Mouse (Mus musculus) retina, embryonic 14.5 days (tissue): ENCODE data around the gene Runx1.

Experiments used
- DNase-seq: peaks from one replicate; pipeline ENCODE4 v3.0.0-alpha.2; 2015; ENCODE audit warnings: low spot score

Gene Runx1

DNA sequence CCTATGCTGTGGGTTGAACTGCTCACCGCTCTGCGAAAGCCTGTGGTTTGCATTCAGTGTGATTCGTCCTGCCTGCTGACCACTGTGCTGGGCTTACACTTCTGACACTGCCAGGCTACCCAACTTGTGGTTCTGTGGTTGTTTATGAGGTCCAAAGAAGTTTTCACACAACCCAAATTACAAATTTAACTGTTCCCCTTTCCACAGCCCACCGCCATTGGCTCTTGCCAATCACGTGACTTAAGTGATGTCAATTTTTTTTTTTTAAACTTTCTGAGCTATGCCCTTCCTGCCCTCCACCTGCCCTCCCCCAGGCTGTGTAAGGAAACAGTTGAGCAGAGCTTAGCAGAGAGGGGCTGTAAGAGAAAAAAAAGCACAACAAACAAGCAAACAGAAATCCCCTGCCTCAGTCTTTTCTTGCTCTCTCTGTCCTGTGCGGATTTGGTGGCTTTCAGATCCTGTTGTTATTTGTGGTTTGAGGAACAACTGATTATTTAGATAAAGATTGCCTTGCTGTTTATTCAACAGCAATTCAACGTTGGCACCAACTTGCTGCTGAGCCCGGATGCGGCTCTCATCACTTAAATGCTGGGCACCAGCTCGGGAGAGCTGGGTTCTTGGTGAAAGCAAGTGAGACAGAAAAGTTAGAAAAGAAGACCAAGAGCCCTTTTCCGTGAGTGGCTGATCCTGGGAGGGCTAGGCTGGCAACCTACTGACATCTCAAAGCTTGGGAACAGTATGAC is at the start of gene Runx1:
Gene Runx1, minus strand, starts transcription at position 242 of the 743 bp plus-strand sequence.
- no peak for DNase-seq

DNA sequence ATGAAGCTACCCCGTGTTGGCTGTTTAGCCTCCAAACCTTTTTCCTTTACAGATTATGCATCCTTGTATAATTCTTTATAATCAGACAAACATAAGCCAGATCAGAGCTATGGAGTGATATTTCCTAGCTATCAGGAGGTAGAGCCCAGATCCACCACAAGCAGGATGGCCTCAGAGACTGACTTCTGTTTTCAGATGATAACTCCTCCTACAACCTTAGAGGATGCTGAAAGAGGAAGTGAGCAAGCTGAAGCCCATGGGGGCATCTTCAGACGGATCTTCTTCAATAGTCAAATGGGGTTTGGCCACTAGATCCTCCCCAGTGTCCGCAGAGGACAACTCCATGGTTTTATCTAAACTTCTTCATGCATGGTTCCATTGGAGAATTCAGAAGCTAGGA is 48.1 kb upstream of the Runx1 start:
- no peak for DNase-seq

GRCm38 (mm10) chr16:92871728-92872127 is 45.8 kb upstream of the Runx1 start:
- DNase-seq, result no peak

- no peak for DNase-seq
Observed at GRCm38 (mm10) chr16:92868550-92868949, 42.6 kb upstream of the Runx1 start.

DNA sequence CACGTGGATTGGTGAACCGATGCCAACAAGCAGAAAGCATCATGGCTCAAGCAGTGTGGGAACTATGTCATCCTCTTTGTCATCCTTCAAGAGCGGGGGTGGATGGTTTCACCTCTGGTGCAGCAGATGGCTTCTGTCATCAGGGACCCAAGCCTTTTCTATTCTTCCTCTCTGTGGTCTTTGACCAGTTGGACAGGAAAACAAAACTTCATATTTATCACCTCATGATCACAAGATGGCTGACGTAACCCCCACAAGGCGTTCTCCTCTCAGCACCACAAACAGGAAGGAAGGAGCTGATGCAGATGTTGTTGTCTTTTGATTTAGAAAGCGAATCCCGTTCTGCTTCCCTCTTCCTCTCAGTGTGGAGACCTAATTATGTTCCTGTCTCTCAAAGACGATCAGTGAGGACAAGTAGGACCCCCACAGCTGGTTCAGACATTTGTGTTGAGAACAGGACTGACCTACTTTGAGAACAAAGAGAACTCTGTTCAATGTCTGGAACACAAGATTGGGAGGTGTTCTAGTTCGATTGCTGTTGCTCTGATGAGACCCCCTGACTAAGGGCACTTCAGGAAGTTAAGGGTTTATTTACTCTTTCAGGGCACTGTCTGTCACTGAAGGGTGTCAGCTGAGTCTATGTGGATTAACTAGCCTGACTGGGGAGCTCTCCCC is 41.4 kb upstream of the Runx1 start:
- no peak for DNase-seq

- DNase-seq, result no peak
Observed at GRCm38 (mm10) chr16:92865314-92865713, 39.4 kb upstream of the Runx1 start.

GRCm38 (mm10) chr16:92864191-92864590 is 38.2 kb upstream of the Runx1 start:
- no peak for DNase-seq

DNA sequence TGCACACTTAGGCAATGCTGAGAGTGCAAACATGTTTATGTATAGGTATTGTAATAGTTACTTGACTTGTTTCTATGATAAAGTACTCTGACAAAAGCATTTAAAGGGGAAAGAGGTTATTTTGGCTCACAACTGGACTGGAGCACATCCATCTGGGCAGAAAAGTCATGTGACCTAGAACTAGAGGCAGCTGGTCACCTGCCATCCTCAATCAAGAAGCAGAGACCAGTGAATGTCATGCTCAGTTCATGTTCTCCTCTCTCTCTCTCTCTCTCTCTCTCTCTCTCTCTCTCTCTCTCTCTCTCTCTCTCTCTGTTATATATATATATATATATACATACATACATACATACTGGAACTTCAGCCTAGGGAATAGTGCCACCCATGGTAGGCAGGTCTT is 37.2 kb upstream of the Runx1 start:
- no peak for DNase-seq

DNA sequence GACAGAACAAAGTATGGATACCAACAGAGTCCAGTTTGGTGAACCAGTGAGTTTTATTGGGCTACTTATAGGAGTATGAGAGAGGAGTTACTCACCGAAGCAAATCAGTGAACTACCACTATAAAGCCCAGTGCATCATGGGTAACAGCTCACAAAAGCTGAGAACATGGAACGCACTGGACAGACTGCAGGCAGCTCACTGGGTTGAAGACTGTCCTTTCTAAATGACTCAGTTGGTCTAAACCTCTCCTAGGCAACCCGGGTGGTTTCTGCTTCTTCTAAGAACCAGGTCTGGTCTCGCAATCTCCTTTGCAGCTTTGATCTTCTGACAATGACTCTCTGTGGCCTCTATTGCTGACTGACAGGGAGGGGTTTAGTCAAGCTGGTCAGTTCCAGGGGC is 36.5 kb upstream of the Runx1 start:
- no peak for DNase-seq

DNA sequence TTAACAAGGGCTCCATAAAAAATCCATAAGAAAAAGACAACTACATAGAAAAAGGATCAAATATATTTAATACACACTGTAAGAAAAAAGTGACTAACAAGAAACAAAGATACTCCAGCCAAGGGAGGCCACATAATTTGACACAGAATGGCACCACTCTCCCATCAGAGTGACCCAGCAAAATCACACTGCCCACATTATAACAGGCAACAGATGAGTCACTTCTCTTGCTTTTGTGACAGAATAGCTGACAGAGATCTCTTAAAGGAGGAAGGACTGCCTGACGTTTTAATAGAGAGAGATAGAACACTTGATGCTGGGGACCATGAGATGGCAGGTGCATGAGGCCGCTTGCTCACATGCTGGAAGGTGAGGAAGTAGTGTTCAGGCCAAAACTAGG is 35.6 kb upstream of the Runx1 start:
- DNase-seq, result no peak

DNA sequence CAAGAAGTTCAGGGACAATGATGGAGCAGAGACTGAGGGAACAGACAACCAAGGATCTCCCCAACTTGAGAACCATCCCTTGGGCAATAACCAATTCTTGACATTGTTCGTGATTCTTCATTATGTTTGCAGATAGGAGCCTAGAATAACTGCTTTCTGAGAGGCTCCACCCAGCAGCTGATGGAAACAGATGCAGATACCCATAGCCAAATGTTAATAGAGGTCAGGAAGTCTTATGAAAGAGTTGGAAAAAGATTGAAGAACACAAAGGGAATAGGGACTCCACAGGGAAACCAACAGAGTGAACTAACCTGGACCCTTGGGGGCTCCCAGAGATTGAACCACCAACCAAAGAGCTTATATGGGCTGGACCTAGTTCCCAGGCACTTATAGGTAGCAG is 34.7 kb upstream of the Runx1 start:
- no peak for DNase-seq

DNA sequence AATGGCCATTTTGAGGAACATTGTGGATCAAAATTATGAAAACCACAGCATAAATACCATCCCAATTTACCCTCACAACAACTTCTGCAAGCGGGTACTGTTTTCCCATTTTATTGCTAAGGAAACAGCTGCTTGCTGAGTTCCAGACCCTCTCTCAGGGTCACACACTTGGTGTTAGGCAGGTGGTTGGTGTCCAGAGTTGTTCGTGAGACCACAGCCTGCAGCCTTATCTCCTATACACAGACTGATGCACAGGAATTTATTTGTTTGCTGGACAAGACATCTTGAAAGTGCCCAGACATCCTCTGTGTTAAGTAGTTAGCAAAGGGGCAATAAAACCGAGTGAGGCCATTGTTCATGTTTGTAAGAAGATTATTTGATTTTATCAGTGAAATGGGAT is 30.8 kb upstream of the Runx1 start:
- DNase-seq, result no peak

DNA sequence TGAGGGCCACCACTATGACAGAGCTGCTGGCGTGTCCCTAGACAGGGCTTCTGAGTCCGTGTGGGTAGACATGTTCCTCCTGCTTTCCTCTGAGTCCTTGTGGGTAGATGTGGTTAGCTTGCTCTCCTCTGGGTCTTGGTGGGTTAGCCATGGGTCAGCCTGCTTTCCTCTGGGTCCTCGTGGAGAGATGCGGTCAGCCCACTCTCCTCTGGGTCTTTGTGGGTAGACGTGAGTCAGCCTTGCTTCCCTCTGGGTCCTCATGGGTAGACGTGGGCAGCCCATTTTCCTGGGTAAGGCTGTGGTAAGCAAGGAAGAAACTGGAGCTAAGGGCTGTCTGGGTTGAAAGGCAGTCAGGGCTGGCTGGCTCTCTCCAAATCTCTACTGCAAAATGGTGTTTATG is 26.3 kb upstream of the Runx1 start:
- no peak for DNase-seq

DNA sequence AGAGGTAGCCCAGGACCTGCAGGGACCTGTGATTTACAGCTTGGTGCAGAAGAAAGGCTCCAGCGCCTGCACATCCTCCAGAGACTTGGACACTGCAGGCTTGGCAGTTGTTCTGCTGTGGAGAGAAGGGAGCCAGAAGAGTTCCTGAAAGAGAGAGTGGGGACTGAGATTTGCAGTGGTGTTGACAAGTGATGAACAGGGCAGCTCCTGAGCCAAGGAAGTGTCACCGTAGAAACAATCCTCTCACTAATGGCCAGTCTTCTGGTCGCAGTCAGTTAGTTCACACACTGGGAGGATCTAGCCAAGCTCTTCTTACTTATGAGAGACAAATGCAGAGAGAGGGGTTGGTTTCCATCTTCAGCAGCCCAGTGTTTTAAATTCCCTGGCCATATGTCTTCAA is 24.5 kb upstream of the Runx1 start:
- no peak for DNase-seq

- no peak for DNase-seq
Observed at GRCm38 (mm10) chr16:92847762-92848300, 21.9 kb upstream of the Runx1 start.

DNA sequence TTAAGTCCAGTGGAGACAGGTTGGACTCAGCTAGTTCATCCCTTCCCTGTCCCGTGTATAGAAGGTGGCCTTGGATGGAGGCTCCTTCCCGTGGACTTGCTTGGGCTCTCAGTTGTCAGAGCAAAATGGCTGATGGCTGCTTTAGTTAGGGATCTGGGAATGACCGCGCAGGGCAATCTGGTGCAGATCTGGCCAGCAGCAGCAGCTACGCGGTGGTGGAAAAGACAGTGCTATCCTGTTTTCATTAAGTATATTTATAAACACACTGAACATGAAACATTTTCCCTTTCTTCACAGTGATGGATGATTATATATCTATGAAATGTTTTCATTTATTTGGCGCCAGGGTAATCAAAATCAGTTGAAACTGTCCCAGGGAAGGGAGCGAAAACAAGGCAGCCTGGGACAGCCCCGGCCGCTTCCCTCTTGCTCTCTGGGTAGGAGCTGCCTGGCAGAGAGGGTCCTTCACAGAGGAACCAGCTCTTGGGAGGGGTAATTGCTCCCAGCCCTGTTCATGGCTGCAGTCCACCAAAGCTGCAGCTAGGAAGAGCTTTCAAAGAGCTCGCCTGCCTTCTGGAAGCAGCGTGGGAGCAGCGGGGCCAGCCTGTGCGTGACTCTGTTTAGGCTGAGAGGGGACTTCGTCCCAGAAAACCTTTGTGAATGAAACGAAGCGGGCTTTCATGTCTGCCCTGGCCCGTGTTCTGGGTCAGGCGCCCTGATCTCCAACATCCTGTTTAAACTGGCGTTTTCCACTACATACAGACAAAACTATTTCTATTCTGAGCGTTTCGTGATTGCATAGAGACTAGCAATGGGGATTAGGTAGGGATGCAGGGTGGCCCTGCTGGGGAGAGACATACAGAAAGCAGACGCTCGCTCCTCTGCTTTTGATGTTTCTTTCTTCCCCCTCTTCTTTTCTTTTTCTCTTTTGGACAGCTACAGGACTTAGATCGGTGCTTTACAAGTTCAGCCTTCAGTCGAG is 19.6 kb upstream of the Runx1 start:
- peak; percentile 10 for DNase-seq

DNA sequence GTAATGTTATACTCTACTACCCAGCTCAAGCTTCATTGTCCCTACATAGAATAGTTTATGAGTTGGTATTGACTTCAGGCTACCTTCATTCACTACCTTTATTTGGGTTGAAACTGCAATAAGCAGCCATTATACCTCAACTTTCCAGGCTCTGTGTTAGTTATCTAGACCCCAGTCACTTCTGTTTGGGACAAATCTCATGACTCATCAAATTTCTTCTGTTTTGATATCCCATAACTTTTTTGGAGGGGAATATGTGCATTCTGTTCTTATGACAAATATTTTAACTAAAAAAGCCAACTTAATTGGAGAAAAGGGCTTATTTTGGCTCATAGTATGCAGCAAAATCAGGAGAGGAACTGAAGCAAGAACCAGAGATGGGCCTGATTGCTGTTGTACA is 12.8 kb upstream of the Runx1 start:
- no peak for DNase-seq

DNA sequence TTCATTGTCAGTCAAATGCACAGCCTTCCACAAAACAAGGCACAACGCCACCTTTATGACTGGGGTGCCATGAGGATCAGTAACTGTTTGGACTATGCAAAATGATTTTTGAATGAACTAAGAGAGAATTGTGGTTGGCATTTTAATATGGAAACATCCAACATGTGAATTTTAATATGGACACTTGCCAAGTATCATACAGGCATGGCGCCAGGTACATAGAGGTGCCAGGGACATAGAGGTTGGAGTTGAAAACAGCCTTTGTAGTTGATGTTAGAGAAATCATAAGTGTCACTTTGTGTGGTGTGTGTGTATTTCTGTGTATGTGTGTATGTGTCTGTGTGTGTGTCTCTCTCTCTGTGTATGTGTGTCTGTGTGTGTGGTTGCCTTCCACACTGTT is 5.4 kb upstream of the Runx1 start:
- DNase-seq, result no peak

DNA sequence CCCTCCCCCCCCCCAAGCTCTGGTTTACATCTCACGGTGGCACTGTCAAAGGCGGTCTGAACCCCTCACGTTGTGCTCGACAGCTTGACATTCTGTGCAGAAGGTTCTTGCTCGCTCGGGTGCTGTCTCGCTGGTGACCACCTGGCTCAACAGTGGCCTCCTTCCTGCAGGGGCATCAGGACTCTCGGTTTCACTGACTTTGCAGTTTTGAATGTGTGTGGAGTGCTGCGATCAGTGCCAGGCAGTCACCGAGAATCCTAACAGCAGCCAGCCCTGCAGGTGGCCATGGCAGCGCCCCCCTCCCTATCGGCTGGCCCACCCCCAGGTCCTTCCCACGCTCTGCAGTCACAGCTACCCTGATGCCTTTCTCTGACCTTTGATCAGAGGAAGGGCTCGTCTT is 4.5 kb upstream of the Runx1 start:
- no peak for DNase-seq

GRCm38 (mm10) chr16:92828308-92828862 is 2.4 kb upstream of the Runx1 start:
- DNase-seq, result no peak

DNA sequence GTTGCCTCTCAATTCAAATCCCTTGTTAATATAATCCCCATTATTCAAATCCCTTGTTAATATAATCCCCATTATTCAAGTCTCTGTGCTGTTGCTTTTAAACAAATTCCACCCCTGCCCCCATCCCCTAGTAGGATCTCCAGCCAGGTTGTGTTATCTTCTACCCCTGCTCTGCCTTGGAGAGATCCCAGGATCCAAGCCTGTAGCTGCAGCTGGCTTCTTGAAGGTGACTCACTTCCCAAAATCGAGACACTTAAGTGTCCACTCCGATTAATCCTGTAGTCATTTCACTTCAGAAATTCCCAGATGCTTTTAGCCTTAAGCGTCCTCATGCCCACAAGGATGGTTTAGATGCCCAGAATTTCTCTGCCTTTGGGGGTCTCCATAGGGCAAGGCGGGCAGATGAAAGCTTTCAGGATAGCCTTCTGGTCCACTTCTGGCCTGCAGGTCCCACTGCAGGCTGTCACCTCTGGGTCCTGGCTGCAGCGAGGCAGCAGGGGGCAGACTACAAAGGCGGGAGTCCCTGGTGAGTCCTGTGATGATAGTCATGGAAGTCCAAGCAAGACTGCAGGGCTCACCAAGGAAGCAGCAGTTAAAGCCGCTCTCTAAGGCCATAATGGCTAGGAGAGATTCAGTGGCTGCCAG is 1.8 kb upstream of the Runx1 start:
- peak; percentile 6 for DNase-seq

DNA sequence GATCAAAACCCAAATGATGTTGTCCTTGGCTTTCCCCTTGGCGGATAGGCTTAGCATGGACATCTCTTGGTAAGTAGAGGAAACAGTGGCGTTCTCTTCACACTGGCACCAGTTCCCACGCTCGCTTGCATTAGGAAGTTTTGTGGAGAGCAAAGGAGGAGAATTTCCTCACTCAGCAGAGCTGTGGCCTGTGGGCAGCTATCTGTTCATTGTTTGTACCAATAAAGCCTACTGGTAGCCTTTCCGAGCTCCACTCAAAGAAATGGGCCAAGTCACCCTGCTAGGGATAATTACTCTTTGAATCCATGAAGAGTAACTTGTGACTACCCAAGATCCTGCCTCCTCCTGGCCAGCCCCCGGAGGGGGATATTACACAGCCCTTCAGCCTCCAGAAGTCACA is 734 bp upstream of the Runx1 start:
- DNase-seq, result no peak
